Mouse (Mus musculus) left cerebral cortex, adult 11 months (tissue): ENCODE measurements around the gene Gm28042.
A peak's percentile ranks its signal among the peaks of the same experiment; 100 is the strongest.

Source experiments
- DNase-seq: peaks from one replicate; pipeline ENCODE4 v3.0.0; 2022; ENCODE audit warnings: low spot score

Gene Gm28042

DNA sequence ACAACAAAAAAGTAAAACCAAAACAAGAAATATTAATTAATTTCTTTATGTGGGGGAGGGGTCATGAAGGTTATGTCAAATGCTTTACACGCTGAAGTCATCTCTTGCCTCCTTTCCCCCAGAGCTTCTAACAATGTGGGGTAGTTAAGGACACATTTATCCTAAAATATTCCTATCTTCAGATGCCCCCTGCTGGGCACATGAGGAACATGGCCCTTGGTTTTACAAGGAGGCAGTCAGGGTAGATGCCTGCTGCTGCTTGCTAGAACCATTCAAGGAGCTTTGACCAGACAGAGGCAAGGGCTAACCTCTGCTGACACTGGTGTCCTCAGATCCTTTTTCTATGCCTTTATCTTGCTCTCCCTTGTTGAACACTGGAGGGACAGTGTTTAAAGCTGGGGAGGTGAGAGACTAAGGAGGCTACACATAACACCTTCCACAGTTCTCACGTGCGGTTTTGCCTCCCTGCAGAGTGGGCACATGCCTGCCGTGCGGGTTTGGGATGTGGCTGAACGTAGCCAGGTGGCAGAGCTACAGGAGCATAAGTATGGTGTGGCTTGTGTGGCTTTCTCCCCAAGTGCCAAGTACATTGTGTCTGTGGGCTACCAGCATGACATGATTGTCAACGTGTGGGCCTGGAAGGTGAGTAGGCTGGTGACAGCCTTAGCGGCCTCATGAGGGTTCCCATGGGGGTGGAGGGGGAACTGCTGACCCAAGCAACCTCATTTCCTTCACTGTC, 15.7 kb upstream of the Gm28042 start:
- peak; percentile 46 for DNase-seq

DNA sequence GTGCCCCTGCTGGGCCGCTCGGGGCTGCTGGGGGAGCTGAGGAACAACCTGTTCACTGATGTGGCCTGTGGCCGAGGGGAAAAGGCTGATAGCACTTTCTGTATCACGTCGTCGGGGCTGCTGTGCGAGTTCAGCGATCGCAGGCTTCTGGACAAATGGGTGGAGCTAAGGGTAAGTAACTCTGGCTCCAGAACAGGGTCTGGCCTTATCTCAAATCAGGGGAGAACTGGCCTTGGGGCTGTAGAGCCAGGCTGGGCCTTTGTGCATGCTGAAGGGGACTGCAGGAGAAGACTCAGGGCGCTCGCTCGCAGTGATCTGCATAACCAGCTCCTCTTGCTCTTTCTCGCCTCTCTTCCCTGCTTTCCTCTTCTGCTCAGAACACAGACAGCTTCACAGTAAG, 14.4 kb upstream of the Gm28042 start:
- no peak for DNase-seq

- no peak for DNase-seq
Observed at GRCm38 (mm10) chr2:120013831-120014486, 13.3 kb upstream of the Gm28042 start.

GRCm38 (mm10) chr2:120015882-120016281, 11.4 kb upstream of the Gm28042 start:
- DNase-seq = no peak

GRCm38 (mm10) chr2:120017599-120017998, 9.7 kb upstream of the Gm28042 start:
- no peak for DNase-seq

DNA sequence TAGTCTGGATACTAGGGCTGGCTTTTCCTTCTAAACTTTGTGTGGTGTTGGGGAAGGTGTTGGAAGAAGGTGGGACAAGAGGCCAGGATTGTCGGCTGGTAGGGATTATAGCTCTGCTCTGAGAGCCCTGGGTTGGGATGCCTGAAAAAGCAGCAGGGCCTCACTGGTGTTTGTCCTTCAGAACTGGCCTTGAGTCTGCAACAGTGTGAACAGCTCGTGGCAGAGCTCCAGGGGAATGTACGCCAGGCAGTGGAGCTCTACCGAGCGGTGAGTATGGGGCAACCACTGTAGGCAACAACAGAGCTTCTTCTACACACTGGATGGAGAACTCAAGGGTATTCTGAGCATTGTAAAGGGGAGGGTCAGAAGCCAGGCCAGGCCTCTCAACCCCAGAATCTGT, 3.0 kb upstream of the Gm28042 start:
- no peak for DNase-seq

GRCm38 (mm10) chr2:120027950-120028331, 648 bp downstream of the Gm28042 start:
- no peak for DNase-seq

DNA sequence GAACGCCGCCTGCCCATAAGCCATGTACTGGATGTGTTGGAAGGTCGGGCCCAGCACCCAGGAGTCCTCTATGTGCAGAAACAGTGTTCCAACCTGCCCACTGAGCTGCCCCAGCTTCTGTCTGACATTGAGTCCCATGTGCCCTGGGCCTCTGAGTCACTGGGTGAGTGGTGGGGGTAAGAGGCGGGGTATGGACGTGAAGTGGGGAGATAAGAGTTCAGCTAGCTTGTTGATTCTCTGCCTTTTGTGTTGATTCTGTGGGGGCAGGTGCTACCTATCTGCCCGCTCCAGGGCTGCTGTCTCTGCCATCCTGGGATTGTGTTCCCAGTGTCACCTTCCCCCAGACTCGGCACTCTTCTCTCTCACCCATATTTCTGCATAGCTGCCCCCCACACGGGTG, 3.1 kb downstream of the Gm28042 start:
- no peak for DNase-seq

DNA sequence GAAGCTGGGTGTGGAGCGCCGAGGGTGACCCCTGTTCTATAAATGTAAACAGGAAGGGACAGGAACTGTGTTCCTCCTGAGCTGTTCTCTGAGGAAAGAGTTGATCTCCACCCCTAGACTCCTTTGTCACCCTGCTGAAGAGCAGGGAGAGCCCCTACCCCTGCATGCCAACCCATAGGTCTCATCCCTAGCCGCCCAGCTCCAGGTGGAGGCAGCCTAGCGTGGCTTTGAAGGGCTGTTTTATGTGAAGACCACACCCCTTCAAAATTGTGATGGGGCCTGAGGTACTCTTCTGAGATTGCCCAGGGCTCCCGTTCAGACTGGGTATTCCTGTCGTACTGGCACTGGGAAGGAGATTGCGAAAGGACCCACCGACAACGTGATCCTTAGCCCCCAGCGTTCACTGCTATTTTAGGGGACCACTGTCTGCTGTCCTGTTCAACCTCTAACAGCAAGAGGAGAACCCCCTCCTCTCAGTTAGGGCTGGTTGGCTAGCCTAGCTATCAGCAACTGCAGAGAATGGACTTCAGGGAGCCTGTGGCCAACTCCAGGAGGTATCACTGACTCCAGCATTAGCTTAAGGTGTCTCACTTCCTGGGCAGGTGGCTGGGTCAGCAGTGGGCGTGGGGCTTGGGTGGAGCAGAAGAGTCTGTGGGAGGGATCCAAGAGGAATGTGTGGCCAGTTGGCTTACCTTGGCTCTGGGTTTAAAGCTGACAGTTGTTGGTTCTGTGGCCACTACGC, 5.6 kb downstream of the Gm28042 start, which contains the start of gene Pla2g4b:
Pla2g4b (plus strand) TSS at position 692 of the 742 bp plus-strand sequence.
- DNase-seq = no peak

GRCm38 (mm10) chr2:120033726-120034125, 6.4 kb downstream of the Gm28042 start:
- no peak for DNase-seq

DNA sequence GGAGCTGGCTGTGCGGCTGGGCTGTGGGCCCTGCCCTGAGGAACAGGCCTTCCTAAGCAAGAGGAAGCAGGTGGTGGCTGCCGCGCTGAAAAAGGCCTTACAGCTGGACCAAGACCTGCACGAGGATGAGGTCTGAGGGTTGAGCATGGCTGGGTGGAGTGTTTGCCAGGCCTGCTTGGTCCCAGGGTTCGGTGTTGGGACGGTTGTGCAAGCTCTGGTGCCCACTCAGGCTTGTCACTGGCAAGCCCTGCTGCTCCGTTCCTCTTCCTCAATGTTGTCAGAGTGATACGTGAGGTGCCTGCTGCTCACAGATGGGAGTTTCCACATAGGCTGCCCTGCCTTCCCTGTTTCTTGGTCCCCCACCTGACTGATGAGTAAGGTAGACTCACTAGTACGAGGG, 10.5 kb downstream of the Gm28042 start:
- DNase-seq = no peak

- no peak for DNase-seq
Observed at GRCm38 (mm10) chr2:120040991-120041390, 13.7 kb downstream of the Gm28042 start.

GRCm38 (mm10) chr2:120044101-120044603, 16.9 kb downstream of the Gm28042 start:
- DNase-seq = peak; percentile 51

GRCm38 (mm10) chr2:120044676-120045075, 17.4 kb downstream of the Gm28042 start:
- no peak for DNase-seq

DNA sequence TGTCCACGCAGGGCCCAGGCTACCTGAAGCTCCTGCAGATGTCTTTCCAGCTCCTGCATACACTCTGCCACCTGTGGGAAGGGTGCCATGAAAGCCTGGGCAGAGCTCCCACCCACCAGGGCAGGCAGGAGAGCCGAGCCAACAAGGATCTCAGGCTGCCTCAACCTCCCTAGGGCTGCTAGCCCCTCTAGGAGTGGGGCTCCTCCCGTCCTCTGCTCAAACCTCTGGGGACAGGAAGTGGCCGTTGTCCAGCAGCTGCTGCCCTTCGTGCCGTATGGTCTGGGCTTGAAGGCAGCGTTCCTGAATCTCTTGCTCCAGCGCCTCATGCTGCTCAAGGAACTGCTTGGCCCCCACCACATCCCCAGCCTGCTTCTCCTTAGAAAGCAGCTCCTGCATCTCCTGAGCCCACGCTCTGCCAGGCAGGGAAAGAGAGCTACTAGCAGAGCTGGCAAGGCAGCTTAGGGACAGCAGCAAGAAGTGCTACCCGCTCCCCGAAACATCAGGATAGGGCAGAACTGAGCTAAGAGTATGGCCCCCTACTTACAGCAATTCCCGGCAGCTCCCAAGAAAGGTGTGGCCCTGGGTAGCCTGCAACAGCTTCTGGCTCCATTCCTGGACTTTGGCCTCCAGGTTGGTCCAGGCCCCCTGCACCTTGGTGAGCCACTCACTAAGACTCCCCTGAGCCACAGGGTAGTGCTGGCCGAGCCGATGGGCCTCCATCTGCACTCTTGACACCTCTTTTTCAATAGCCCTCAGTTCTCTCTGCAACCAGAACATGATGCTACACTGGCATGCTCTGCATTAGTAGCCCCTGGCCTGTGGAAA, 19.4 kb downstream of the Gm28042 start:
- peak; percentile 53 for DNase-seq

- DNase-seq = no peak
Observed at GRCm38 (mm10) chr2:120048173-120048572, 20.9 kb downstream of the Gm28042 start.

GRCm38 (mm10) chr2:120049632-120050274, 22.5 kb downstream of the Gm28042 start:
- DNase-seq = no peak

DNA sequence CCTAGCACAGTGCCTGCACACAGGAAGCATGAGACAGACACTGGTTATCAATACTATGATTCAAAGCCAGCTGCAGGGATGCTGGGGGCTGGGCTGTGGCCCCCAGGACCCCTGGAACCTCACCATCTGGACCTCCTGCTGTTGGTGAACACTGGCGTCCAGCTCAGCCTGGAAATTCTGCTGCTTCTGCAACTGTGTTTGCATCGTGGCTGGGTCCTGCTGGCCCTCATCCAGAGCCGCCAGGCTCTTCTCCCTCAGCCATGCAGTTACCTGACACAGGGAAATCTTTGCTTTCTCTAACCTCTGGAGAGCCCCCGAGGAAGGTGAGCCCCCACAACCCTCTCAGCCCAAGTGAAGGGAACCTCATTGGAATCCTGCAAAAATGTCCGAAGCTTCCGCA, 24.1 kb downstream of the Gm28042 start:
- no peak for DNase-seq

- no peak for DNase-seq
Observed at GRCm38 (mm10) chr2:120054771-120055552, 27.7 kb downstream of the Gm28042 start.

- no peak for DNase-seq
Observed at GRCm38 (mm10) chr2:120055923-120056322, 28.6 kb downstream of the Gm28042 start.

GRCm38 (mm10) chr2:120058818-120059217, 31.5 kb downstream of the Gm28042 start:
- DNase-seq = no peak
